Mouse (Mus musculus) lung, embryonic 16.5 days (tissue): ENCODE measurements around the gene Dtnb. TPM values are rescaled to one million over a fixed set of nuclear protein-coding genes. Genes with fewer than 3 reads are reported as not detected.

Source experiments
- ATAC-seq: fragments of 200-750 bp; cut with Nextera tagmentation; 2 replicates; pipeline ENCODE4 v1.8.0; 2017; ENCODE audit warnings: low read depth, mild to moderate bottlenecking, moderate library complexity
- H3K27ac ChIP-seq: fragments of 300-500 bp; sonication (generic); 2 replicates; pipeline ENCODE4 v1.5.1; 2014; ENCODE audit warnings: mild to moderate bottlenecking, control low read depth, low read length
- H3K27me3 ChIP-seq: fragments of 300-500 bp; sonication (generic); 2 replicates; pipeline ENCODE4 v1.6.1; 2014; ENCODE audit warnings: low read depth, low read length, mixed read lengths; ENCODE audit not compliant: control insufficient read depth, insufficient read depth
- H3K36me3 ChIP-seq: fragments of 300-500 bp; sonication (generic); 2 replicates; pipeline ENCODE4 v1.6.1; 2014; ENCODE audit warnings: low read length; ENCODE audit not compliant: control insufficient read depth, insufficient read depth
- H3K4me1 ChIP-seq: fragments of 300-500 bp; sonication (generic); replicated peaks from 2 replicates; pipeline ENCODE4 v1.6.1; 2014; ENCODE audit warnings: low read length, mixed read lengths; ENCODE audit not compliant: control insufficient read depth, insufficient read depth
- H3K4me2 ChIP-seq: fragments of 300-500 bp; sonication (generic); 2 replicates; pipeline ENCODE4 v1.6.1; 2014; ENCODE audit warnings: low read depth, low read length, control low read depth
- H3K4me3 ChIP-seq: fragments of 300-500 bp; sonication (generic); 2 replicates; pipeline ENCODE4 v1.5.1; 2014; ENCODE audit warnings: mild to moderate bottlenecking, low read length, control low read depth
- H3K9ac ChIP-seq: fragments of 300-500 bp; sonication (generic); 2 replicates; pipeline ENCODE4 v1.6.1; 2014; ENCODE audit warnings: low read length, control low read depth
- H3K9me3 ChIP-seq: fragments of 300-500 bp; sonication (generic); 2 replicates; pipeline ENCODE4 v1.6.1; 2016; ENCODE audit warnings: low read length; ENCODE audit not compliant: control insufficient read depth
- WGBS: fragments of 180-500 bp; shearing (Covaris S2); extraction: QIAGEN DNeasy Blood & Tissue Kit; methylation state at CpG from one replicate; pipeline ENCODE4 v1.1.7; 2014; 5-methylcytosine and 5-hydroxymethylcytosine counted together
- polyA plus RNA-seq: library from polyadenylated mRNA; unstranded; fragments of >200 nt; fragmentation: Nextera tagmentation; extraction: Ambion mirVana; gene quantifications from 2 replicates; pipeline ENCODE4 v1.2.1, GENCODE M21; 2015

Dtnb gene
- polyA plus RNA-seq, 1 experiment from 2014 or later, result 28.2 TPM

DNA sequence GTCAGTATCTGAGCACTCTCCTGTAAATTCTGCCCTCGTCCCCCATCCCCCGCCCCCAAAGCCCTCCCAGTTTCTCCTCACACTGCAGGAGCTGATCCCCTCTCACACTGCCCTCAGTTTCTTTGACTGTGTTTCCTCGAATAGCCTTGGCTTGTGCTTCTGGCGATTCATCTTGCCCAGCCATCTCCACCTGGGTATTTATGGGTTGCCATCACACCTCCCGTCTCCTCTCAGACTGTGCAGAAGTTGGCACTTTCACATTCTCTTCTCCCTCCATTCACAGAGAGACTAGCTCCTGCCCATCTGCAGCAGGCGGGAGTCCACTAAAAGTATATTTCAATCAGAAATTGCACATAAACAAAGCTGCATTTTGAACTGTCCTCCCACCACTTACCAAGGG is 25.4 kb upstream of the Dtnb start:
- Histone ChIP-seq H3K9me3 (no peaks in the 10 kb centered on the region), H3K27me3 (no peaks in the 10 kb centered on the region), H3K4me3 (no peak overlapping the region), H3K4me1 (no peaks in the 10 kb centered on the region; the same call in 1 of the 2 replicates), H3K4me2 (no peak overlapping the region), H3K9ac (no peak overlapping the region), H3K36me3 (no peaks in the 10 kb centered on the region), H3K27ac (no peak overlapping the region)
- ATAC-seq, result no peak
- 42% methylated on average over 6 of the region's 6 CpGs for WGBS

DNA sequence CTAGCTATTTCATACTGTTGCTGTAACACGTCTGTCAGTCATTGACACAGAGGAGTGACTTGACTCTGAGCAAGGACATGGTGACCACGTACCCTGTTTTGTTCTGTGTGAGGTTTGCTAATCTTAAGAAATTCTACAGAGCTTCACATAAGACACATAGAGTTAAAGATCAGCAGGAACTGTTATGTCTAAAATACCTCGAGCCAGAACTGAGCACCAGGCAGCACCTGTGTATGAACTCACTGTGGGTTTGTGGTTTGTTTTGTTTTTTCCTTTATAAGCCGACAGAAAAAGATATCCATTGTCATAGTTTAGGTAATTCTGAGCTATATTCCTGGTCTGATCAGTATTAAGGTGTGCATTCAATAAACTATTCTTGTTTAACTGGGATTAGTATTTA is 24.7 kb upstream of the Dtnb start:
- 49% methylated on average over 4 of the region's 4 CpGs for WGBS

GRCm38 (mm10) chr12:3547911-3548310 is 24.3 kb upstream of the Dtnb start:
- H3K27ac ChIP-seq, result no peak overlapping the region
- H3K4me3 ChIP-seq, result no peak overlapping the region
- no peaks in the 10 kb centered on the region; the same call in 1 of the 2 replicates for H3K4me1 ChIP-seq
- no peak overlapping the region for H3K4me2 ChIP-seq
- WGBS, result 59% methylated on average over 3 of the region's 3 CpGs
- ATAC-seq, result no peak
- no peak overlapping the region for H3K9ac ChIP-seq
- H3K27me3 ChIP-seq, result no peaks in the 10 kb centered on the region
- H3K9me3 ChIP-seq, result no peaks in the 10 kb centered on the region
- H3K36me3 ChIP-seq, result no peaks in the 10 kb centered on the region

More for the DNA sequence above, 24.7 kb upstream of the Dtnb start:
- no peaks in the 10 kb centered on the region; the same call in 1 of the 2 replicates for H3K4me1 ChIP-seq
- no peak overlapping the region for H3K4me3 ChIP-seq
- no peak overlapping the region for H3K4me2 ChIP-seq
- no peak overlapping the region for H3K27ac ChIP-seq
- H3K27me3 ChIP-seq, result no peaks in the 10 kb centered on the region
- H3K36me3 ChIP-seq, result no peaks in the 10 kb centered on the region
- no peaks in the 10 kb centered on the region for H3K9me3 ChIP-seq
- ATAC-seq, result no peak
- H3K9ac ChIP-seq, result no peak overlapping the region

- ATAC-seq, result no peak
- H3K27ac ChIP-seq, result no peak overlapping the region
- H3K36me3 ChIP-seq, result no peaks in the 10 kb centered on the region
- no peak overlapping the region for H3K4me3 ChIP-seq
- H3K9ac ChIP-seq, result no peak overlapping the region
- H3K4me2 ChIP-seq, result no peak overlapping the region
- H3K27me3 ChIP-seq, result no peaks in the 10 kb centered on the region
- WGBS, result 33% methylated on average over 5 of the region's 5 CpGs
- no peaks in the 10 kb centered on the region for H3K9me3 ChIP-seq
- no peaks in the 10 kb centered on the region; the same call in 1 of the 2 replicates for H3K4me1 ChIP-seq
Measured at GRCm38 (mm10) chr12:3548582-3549211, 23.5 kb upstream of the Dtnb start.

GRCm38 (mm10) chr12:3550280-3550679 is 21.9 kb upstream of the Dtnb start:
- Histone ChIP-seq H3K9ac (peak overlapping the region; percentile 28; the same call in 1 of the 2 replicates), H3K36me3 (no peaks in the 10 kb centered on the region), H3K4me1 (no peaks in the 10 kb centered on the region; the same call in 1 of the 2 replicates), H3K9me3 (no peaks in the 10 kb centered on the region), H3K4me2 (peak overlapping the region; percentile 17; the same call in 1 of the 2 replicates), H3K4me3 (0 out of 2 replicates have a peak overlapping the region, but pooled peaks have one; percentile 8), H3K27ac (no peak overlapping the region), H3K27me3 (no peaks in the 10 kb centered on the region)
- 19% methylated on average over 13 of the region's 13 CpGs for WGBS
- ATAC-seq, result no peak

GRCm38 (mm10) chr12:3557414-3558319 is 14.5 kb upstream of the Dtnb start:
- Histone ChIP-seq H3K27ac (no peak overlapping the region), H3K4me1 (no peaks in the 10 kb centered on the region), H3K27me3 (no peaks in the 10 kb centered on the region), H3K4me3 (no peak overlapping the region), H3K4me2 (no peak overlapping the region), H3K9ac (no peak overlapping the region), H3K9me3 (no peaks in the 10 kb centered on the region), H3K36me3 (no peaks in the 10 kb centered on the region)
- ATAC-seq, result no peak
- 45% methylated on average over 9 of the region's 9 CpGs for WGBS

GRCm38 (mm10) chr12:3560596-3560995 is 11.6 kb upstream of the Dtnb start:
- ATAC-seq, result peak; percentile 62; the same call in 1 of the 2 replicates
- no peaks in the 10 kb centered on the region for H3K9me3 ChIP-seq
- no peaks in the 10 kb centered on the region for H3K36me3 ChIP-seq
- no peaks in the 10 kb centered on the region for H3K27me3 ChIP-seq
- 12% methylated on average over 1 of the region's 1 CpGs for WGBS
- H3K4me2 ChIP-seq, result no peak overlapping the region
- no peak overlapping the region for H3K9ac ChIP-seq
- H3K4me1 ChIP-seq, result no peaks in the 10 kb centered on the region
- no peak overlapping the region for H3K27ac ChIP-seq
- no peak overlapping the region for H3K4me3 ChIP-seq

GRCm38 (mm10) chr12:3561032-3561431 is 11.1 kb upstream of the Dtnb start:
- WGBS, result 77% methylated on average over 6 of the region's 6 CpGs
- no peak overlapping the region for H3K4me2 ChIP-seq

DNA sequence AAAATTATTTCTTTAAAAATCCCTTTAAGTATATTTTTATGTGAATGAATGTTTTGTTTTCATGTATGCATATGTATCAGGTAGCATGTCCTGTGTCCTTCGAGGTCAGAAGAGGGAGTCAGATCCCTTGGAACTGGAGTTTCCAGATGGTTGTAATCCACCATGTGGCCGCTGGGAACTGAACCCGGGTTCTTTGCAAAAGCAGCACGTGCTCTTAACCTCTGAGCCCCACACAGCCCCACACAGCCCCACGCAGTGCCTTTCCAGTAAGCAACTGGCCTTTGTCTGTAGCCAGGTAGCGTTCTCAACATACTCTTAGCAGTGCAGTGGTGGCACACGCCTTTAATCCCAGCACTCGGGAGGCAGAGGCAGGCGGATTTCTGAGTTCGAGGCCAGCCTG is 9.4 kb upstream of the Dtnb start:
- Histone ChIP-seq H3K27me3 (no peaks in the 10 kb centered on the region), H3K9me3 (no peaks in the 10 kb centered on the region), H3K4me1 (no peaks in the 10 kb centered on the region), H3K36me3 (no peaks in the 10 kb centered on the region), H3K4me2 (no peak overlapping the region), H3K4me3 (no peak overlapping the region), H3K9ac (no peak overlapping the region), H3K27ac (no peak overlapping the region)
- ATAC-seq, result no peak
- WGBS, result 90% methylated on average over 10 of the region's 10 CpGs

More at GRCm38 (mm10) chr12:3561032-3561431, 11.1 kb upstream of the Dtnb start:
- no peak overlapping the region for H3K27ac ChIP-seq
- H3K4me3 ChIP-seq, result no peak overlapping the region
- H3K9me3 ChIP-seq, result no peaks in the 10 kb centered on the region
- H3K27me3 ChIP-seq, result no peaks in the 10 kb centered on the region
- H3K36me3 ChIP-seq, result no peaks in the 10 kb centered on the region
- H3K4me1 ChIP-seq, result no peaks in the 10 kb centered on the region
- ATAC-seq, result no peak
- no peak overlapping the region for H3K9ac ChIP-seq
